Mouse (Mus musculus) stomach, embryonic 14.5 days (tissue): ENCODE data around the gene Ppfia1. TPM values are rescaled to one million over a fixed set of nuclear protein-coding genes. Genes with fewer than 3 reads are reported as not detected.

Experiments
- ATAC-seq: fragments of 200-750 bp; cut with Nextera tagmentation; 2 replicates; pipeline ENCODE4 v1.8.0; 2017; ENCODE audit warnings: low read depth, moderate TSS enrichment; ENCODE audit not compliant: insufficient number of reproducible peaks, insufficient read depth, low FRiP score
- H3K27ac ChIP-seq: fragments of 300-500 bp; sonication (generic); 2 replicates; pipeline ENCODE4 v1.5.1; 2014; ENCODE audit warnings: mild to moderate bottlenecking, low read length, moderate library complexity, mixed read lengths
- H3K27me3 ChIP-seq: fragments of 300-500 bp; sonication (generic); 2 replicates; pipeline ENCODE4 v1.6.1; 2014; ENCODE audit warnings: low read length, control low read depth, mixed read lengths; ENCODE audit not compliant: control insufficient read depth, insufficient read depth
- H3K36me3 ChIP-seq: fragments of 300-500 bp; sonication (generic); 2 replicates; pipeline ENCODE4 v1.6.1; 2014; ENCODE audit warnings: mild to moderate bottlenecking, control low read depth, low read length, moderate library complexity, mixed read lengths; ENCODE audit not compliant: control insufficient read depth, insufficient read depth
- H3K4me1 ChIP-seq: fragments of 300-500 bp; sonication (generic); 2 replicates; pipeline ENCODE4 v1.6.1; 2014; ENCODE audit warnings: low read length, control low read depth, mixed read lengths; ENCODE audit not compliant: control insufficient read depth, insufficient read depth
- H3K4me2 ChIP-seq: fragments of 300-500 bp; sonication (generic); replicated peaks from 2 replicates; pipeline ENCODE4 v1.6.1; 2014; ENCODE audit warnings: low read depth, low read length, control low read depth
- H3K4me3 ChIP-seq: fragments of 300-500 bp; sonication (generic); 2 replicates; pipeline ENCODE4 v1.5.1; 2014; ENCODE audit warnings: low read depth, low read length, control low read depth
- H3K9ac ChIP-seq: fragments of 300-500 bp; sonication (generic); replicated peaks from 2 replicates; pipeline ENCODE4 v1.6.1; 2014; ENCODE audit warnings: low read depth, mild to moderate bottlenecking, control low read depth, low read length, moderate library complexity, mixed read lengths
- H3K9me3 ChIP-seq: fragments of 300-500 bp; sonication (generic); 2 replicates; pipeline ENCODE4 v1.6.1; 2016; ENCODE audit warnings: low read depth, low read length, control low read depth; ENCODE audit not compliant: control insufficient read depth
- WGBS: fragments of 180-500 bp; shearing (Covaris S2); extraction: QIAGEN DNeasy Blood & Tissue Kit; methylation state at CpG from one replicate; pipeline ENCODE4 v1.1.7; 2014; 5-methylcytosine and 5-hydroxymethylcytosine counted together
- polyA plus RNA-seq: library from polyadenylated mRNA; unstranded; fragments of >200 nt; fragmentation: Nextera tagmentation; extraction: Ambion mirVana; gene quantifications from 2 replicates; pipeline ENCODE4 v1.2.1, GENCODE M21; 2014

Ppfia1 gene
- polyA plus RNA-seq, 1 experiment from 2014 or later: 40.1 TPM

DNA sequence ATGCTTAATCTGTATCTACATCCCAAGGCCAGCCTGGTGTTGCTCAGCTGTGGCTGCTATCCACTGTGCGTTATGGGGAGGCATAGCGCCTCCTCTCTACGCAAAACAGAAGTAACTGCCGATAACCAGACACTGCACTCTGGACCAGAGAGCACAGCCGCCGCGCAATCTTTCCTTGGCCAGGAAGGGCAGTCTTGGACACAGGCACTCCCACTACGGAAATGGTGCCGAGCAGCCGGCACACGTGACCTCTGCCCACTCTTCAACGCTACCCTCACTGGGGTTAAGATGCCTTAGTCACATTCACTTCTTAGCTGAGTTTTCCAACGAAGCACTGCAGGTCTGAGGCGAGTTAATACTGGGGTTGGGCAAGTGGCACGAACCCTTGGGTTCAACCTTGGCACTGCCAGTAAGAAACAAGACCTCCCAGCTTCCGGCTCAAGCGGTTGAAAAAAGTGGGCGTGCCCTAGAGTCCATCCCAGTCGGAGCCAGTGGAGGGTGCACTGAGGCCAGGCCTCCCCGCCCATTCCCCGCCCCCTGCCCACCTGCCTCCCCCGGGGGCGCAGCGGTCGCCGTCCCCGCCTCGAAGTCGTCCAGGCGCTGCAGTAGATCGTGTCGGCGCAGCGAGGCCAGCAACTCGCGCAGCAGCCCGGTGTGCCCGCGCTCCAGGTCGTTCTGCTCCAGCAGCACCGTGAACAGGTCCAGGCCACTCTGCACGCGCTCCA lies 28.2 kb upstream of the Ppfia1 start:
- peak; percentile 86 for ATAC-seq
- peak overlapping the region; percentile 53 for H3K4me3 ChIP-seq
- H3K27ac ChIP-seq: peak overlapping the region; percentile 81
- H3K9ac ChIP-seq: peak overlapping the region; percentile 41; the same call in 1 of the 2 replicates
- H3K27me3 ChIP-seq: no peaks in the 10 kb centered on the region
- 0 out of 2 replicates have a peak, but pooled peaks cover 4% of the 10 kb centered on the region for H3K36me3 ChIP-seq
- peak overlapping the region; percentile 63 for H3K4me2 ChIP-seq
- no peaks in the 10 kb centered on the region for H3K9me3 ChIP-seq
- 1% methylated on average over 43 of the region's 43 CpGs for WGBS
- peaks cover 9% of the 10 kb centered on the region; the same call in 1 of the 2 replicates for H3K4me1 ChIP-seq

GRCm38 (mm10) chr7:144577876-144578275 lies 24.3 kb upstream of the Ppfia1 start:
- H3K27ac ChIP-seq: no peak overlapping the region
- 94% methylated on average over 5 of the region's 5 CpGs for WGBS

DNA sequence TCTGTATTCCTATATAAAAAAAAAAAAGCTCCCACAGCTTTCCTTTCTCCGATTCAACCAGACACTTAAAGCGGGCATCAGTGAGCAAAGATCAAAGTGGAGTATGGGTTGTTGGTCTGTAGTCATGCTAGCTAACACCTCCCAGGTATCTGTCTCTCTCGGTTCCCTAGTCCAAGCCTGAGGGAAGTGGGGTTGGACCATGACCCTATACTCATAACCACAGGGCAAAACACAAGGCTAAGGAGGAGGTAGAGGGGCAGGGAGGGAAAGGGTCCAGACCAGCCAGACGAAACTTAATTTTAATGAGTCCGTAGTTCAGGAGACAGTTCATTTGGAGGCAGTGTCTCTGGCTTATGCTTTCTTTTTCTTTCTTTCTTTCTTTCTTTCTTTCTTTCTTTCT lies 18.7 kb upstream of the Ppfia1 start:
- Histone ChIP-seq H3K36me3 (no peaks in the 10 kb centered on the region), H3K4me1 (no peaks in the 10 kb centered on the region), H3K9ac (no peak overlapping the region), H3K4me3 (no peak overlapping the region), H3K27me3 (no peaks in the 10 kb centered on the region), H3K9me3 (no peaks in the 10 kb centered on the region), H3K27ac (no peak overlapping the region), H3K4me2 (no peak overlapping the region)
- WGBS: 77% methylated on average over 5 of the region's 5 CpGs
- ATAC-seq: no peak

More at GRCm38 (mm10) chr7:144577876-144578275, 24.3 kb upstream of the Ppfia1 start:
- H3K27me3 ChIP-seq: no peaks in the 10 kb centered on the region
- no peak overlapping the region for H3K9ac ChIP-seq
- H3K9me3 ChIP-seq: no peaks in the 10 kb centered on the region
- ATAC-seq: no peak
- no peak overlapping the region for H3K4me3 ChIP-seq
- peaks cover 9% of the 10 kb centered on the region; the same call in 1 of the 2 replicates for H3K4me1 ChIP-seq
- H3K4me2 ChIP-seq: no peak overlapping the region
- 0 out of 2 replicates have a peak, but pooled peaks cover 4% of the 10 kb centered on the region for H3K36me3 ChIP-seq

DNA sequence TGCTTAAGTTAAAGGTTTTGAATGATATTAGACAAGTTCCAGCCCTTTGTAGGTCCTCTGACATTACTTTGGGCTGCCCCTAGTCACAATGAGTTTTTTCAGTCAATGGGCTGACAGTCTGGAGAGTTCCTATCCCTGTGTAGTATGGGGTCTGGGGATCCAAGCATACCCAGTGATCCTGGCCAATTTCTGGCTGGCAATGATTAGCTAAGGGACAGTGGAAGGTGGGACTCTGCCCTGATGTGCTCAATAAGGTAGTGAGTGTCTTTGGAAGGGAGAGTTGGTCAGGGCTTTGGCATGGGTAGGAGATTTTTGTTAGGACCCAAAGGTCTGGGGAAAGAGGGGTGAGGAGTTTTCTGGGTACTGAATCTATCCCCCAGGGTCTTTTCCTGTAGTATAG lies 18.1 kb upstream of the Ppfia1 start:
- Histone ChIP-seq H3K27me3 (no peaks in the 10 kb centered on the region), H3K4me2 (no peak overlapping the region), H3K4me1 (no peaks in the 10 kb centered on the region), H3K9ac (no peak overlapping the region), H3K36me3 (no peaks in the 10 kb centered on the region), H3K9me3 (no peaks in the 10 kb centered on the region), H3K4me3 (no peak overlapping the region), H3K27ac (no peak overlapping the region)
- no peak for ATAC-seq

DNA sequence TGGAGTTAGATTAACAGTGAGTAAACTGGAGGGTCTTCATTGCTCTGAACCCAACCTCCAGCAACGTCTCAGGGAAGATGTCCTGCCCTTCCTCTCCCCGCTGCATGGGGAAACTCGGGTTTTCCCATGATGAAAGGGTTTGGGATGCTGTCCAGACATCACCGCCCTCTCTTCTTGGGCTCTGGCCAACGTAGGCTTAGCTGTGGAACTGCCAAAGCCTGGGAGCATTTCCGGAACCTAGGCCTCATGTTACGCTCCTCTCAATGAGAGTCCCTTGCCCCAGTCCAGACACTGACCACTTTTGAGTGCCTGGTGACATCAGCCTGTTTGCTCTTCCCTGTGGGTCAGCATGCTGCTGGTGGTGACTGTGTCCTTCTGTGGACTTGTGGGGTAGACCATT lies 15.9 kb upstream of the Ppfia1 start:
- WGBS: 36% methylated on average over 7 of the region's 7 CpGs
- Histone ChIP-seq H3K36me3 (no peaks in the 10 kb centered on the region), H3K9me3 (no peaks in the 10 kb centered on the region), H3K4me1 (no peaks in the 10 kb centered on the region), H3K27ac (no peak overlapping the region), H3K4me2 (no peak overlapping the region), H3K4me3 (no peak overlapping the region), H3K9ac (no peak overlapping the region), H3K27me3 (no peaks in the 10 kb centered on the region)
- no peak for ATAC-seq

DNA sequence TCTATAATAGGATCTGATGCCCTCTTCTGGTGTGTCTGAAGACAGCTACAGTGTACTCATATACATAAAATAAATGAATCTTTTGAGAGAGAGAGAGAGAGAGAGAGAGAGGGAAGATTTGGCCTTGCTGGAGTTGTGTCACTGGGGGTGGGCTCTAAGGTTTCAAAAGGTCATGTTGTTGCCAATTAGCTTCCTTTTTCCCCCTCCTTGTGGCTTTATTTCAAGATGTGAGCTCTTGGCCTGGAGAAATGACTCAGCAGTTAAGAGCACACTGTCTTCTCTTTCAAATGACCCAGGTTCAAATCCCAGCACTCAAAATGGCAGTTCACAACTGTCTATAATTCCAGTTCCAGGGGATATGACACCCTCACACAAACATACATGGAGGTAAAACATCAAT lies 14.6 kb upstream of the Ppfia1 start:
- Histone ChIP-seq H3K36me3 (no peaks in the 10 kb centered on the region), H3K27ac (no peak overlapping the region), H3K9me3 (no peaks in the 10 kb centered on the region), H3K27me3 (no peaks in the 10 kb centered on the region), H3K9ac (no peak overlapping the region), H3K4me1 (no peaks in the 10 kb centered on the region), H3K4me2 (no peak overlapping the region), H3K4me3 (no peak overlapping the region)
- ATAC-seq: no peak

GRCm38 (mm10) chr7:144566921-144567682 lies 13.6 kb upstream of the Ppfia1 start:
- ATAC-seq: no peak
- WGBS: 70% methylated on average over 3 of the region's 3 CpGs
- H3K9ac ChIP-seq: no peak overlapping the region
- no peak overlapping the region for H3K4me3 ChIP-seq
- no peak overlapping the region for H3K4me2 ChIP-seq
- no peaks in the 10 kb centered on the region for H3K27me3 ChIP-seq
- H3K27ac ChIP-seq: no peak overlapping the region
- no peaks in the 10 kb centered on the region for H3K9me3 ChIP-seq
- no peaks in the 10 kb centered on the region for H3K4me1 ChIP-seq
- H3K36me3 ChIP-seq: no peaks in the 10 kb centered on the region

DNA sequence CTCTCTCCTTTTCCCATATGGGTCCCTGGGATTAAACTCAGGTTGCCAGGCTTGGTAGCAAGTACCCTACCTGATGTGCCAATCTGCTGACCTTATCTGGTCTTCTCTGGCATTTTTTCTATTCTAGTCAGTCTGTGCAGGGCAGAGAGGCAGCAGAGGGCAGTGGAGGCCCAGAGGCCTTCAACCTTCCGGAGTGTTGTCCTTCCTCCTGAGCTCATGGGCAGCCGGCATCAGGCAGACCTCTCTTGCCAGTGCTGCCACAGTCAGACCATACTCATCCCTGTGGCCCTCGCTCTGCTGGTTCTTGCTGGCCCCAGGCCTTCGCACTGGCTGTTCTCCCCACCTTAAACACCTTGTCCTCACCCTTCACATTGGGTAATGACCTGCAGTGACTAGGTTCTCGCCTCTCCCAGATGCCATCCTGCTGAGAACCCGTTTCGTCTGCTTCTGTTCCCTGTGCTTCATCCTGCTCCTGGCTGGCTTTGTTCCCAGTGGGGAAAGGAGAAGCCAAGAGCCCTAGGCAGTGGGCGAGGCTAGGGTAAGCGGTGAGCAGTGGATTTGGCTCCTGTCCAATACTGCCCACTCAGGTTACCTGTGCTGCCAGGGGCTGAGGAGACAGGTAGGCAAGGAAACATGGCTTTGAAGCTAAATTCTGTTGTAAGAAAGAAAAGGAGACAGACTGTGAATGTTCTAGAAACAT lies 10.1 kb upstream of the Ppfia1 start:
- Histone ChIP-seq H3K4me2 (no peak overlapping the region), H3K27me3 (no peaks in the 10 kb centered on the region), H3K9me3 (no peaks in the 10 kb centered on the region), H3K36me3 (no peaks in the 10 kb centered on the region), H3K9ac (no peak overlapping the region), H3K4me3 (no peak overlapping the region), H3K27ac (no peak overlapping the region), H3K4me1 (no peaks in the 10 kb centered on the region)
- no peak for ATAC-seq
- 59% methylated on average over 9 of the region's 9 CpGs for WGBS
